Mouse (Mus musculus) embryonic facial prominence, embryonic 12.5 days (tissue): ENCODE data around the gene Phf24. TPM values are rescaled to one million over a fixed set of nuclear protein-coding genes. Genes with fewer than 3 reads are reported as not detected.

ENCODE experiments used
- ATAC-seq: fragments of 200-750 bp; cut with Nextera tagmentation; 2 replicates; pipeline ENCODE4 v1.8.0; 2017; ENCODE audit not compliant: insufficient number of reproducible peaks, insufficient read depth, low FRiP score, low TSS enrichment
- H3K27ac ChIP-seq: fragments of 300-500 bp; sonication (generic); 2 replicates; pipeline ENCODE4 v1.5.1; 2016; ENCODE audit warnings: mild to moderate bottlenecking
- H3K27me3 ChIP-seq: fragments of 300-500 bp; sonication (generic); 2 replicates; pipeline ENCODE4 v1.6.1; 2016; ENCODE audit warnings: mild to moderate bottlenecking, moderate library complexity
- H3K36me3 ChIP-seq: fragments of 300-500 bp; sonication (generic); 2 replicates; pipeline ENCODE4 v1.6.1; 2016; ENCODE audit warnings: mild to moderate bottlenecking
- H3K4me1 ChIP-seq: fragments of 300-500 bp; sonication (generic); 2 replicates; pipeline ENCODE4 v1.6.1; 2016
- H3K4me2 ChIP-seq: fragments of 300-500 bp; sonication (generic); replicated peaks from 2 replicates; pipeline ENCODE4 v1.6.1; 2016; ENCODE audit warnings: mild to moderate bottlenecking, moderate library complexity
- H3K4me3 ChIP-seq: fragments of 300-500 bp; sonication (generic); 2 replicates; pipeline ENCODE4 v1.5.1; 2016; ENCODE audit warnings: mild to moderate bottlenecking
- H3K9ac ChIP-seq: fragments of 300-500 bp; sonication (generic); 2 replicates; pipeline ENCODE4 v1.6.1; 2016; ENCODE audit warnings: mild to moderate bottlenecking, moderate library complexity
- H3K9me3 ChIP-seq: fragments of 300-500 bp; sonication (generic); 2 replicates; pipeline ENCODE4 v1.6.1; 2016; ENCODE audit warnings: mild to moderate bottlenecking, moderate library complexity
- WGBS: fragments of 180-500 bp; shearing (Covaris S2); methylation state at CpG from one replicate; pipeline ENCODE4 v1.1.7; 2016; 5-methylcytosine and 5-hydroxymethylcytosine counted together
- polyA plus RNA-seq: library from polyadenylated mRNA; unstranded; fragments of >200 nt; fragmentation: Nextera tagmentation; extraction: Ambion mirVana; gene quantifications from 2 replicates; pipeline ENCODE4 v1.2.1, GENCODE M21; 2016

Gene Phf24
- polyA plus RNA-seq, 1 experiment from 2014 or later: 2.5 TPM

GRCm38 (mm10) chr4:42943341-42943740 lies 26.9 kb downstream of the Phf24 start:
- WGBS: 79% methylated on average over 5 of the region's 5 CpGs
- Histone ChIP-seq H3K36me3 (no peaks in the 10 kb centered on the region), H3K4me2 (no peak overlapping the region), H3K27me3 (peaks cover 15% of the 10 kb centered on the region), H3K4me3 (no peak overlapping the region), H3K27ac (no peak overlapping the region), H3K9me3 (no peaks in the 10 kb centered on the region), H3K4me1 (peaks cover 7% of the 10 kb centered on the region; the same call in 1 of the 2 replicates), H3K9ac (no peak overlapping the region)
- ATAC-seq: no peak

DNA sequence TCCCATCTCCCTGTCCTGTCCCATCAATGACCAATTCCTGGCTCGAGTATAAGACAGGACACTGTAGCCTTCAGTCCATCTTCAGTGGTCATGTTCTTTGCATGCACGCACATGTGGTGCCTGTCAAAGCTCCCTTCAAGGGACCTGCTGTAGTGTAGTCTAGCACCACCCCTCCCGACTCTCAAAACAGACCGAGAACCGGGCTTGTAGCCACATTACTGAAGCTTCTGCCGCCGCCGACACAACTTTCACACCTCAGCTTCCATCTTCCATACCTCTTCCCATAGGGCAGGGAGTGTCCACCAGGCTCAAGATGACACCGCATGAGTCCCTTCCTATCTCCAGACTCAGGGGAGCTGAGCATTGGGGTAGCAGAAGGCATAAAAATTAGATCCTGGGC lies 27.7 kb downstream of the Phf24 start:
- Histone ChIP-seq H3K9me3 (no peaks in the 10 kb centered on the region), H3K27ac (no peak overlapping the region), H3K36me3 (no peaks in the 10 kb centered on the region), H3K27me3 (peaks cover 15% of the 10 kb centered on the region), H3K4me2 (no peak overlapping the region), H3K9ac (no peak overlapping the region), H3K4me1 (peaks cover 10% of the 10 kb centered on the region; the same call in 1 of the 2 replicates), H3K4me3 (no peak overlapping the region)
- ATAC-seq: no peak
- 88% methylated on average over 9 of the region's 9 CpGs for WGBS

DNA sequence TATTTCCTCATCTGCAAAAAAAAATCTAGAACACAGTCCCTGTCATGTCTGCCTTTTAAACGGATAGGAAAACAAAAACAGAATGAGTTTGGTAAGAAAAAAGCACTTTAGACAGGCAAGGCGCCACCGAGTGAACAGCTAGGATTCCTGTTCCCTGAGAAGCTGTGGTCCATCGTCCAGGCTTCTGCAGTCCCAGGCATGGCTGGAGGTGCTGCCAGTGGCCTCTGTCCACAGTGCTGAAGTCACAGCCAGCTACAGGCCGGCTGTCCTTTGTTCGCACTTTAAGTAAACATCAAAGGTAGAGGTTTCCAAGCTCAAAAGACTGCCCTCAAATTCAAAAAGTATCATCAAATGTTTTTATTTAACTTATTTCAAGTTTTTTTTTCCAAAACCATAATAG lies 28.6 kb downstream of the Phf24 start:
- no peak overlapping the region for H3K27ac ChIP-seq
- peaks cover 15% of the 10 kb centered on the region for H3K27me3 ChIP-seq
- H3K4me1 ChIP-seq: peaks cover 10% of the 10 kb centered on the region; the same call in 1 of the 2 replicates
- H3K4me2 ChIP-seq: no peak overlapping the region
- no peak overlapping the region for H3K9ac ChIP-seq
- H3K9me3 ChIP-seq: no peaks in the 10 kb centered on the region
- no peak for ATAC-seq
- WGBS: 14% methylated on average over 6 of the region's 6 CpGs
- H3K36me3 ChIP-seq: no peaks in the 10 kb centered on the region
- no peak overlapping the region for H3K4me3 ChIP-seq

- no peaks in the 10 kb centered on the region for H3K9me3 ChIP-seq
- no peak overlapping the region for H3K9ac ChIP-seq
- no peak overlapping the region for H3K4me2 ChIP-seq
- WGBS: 86% methylated on average over 3 of the region's 3 CpGs
- H3K4me3 ChIP-seq: no peak overlapping the region
- ATAC-seq: no peak
- H3K27ac ChIP-seq: no peak overlapping the region
- no peaks in the 10 kb centered on the region for H3K36me3 ChIP-seq
- peaks cover 13% of the 10 kb centered on the region for H3K4me1 ChIP-seq
- peaks cover 15% of the 10 kb centered on the region for H3K27me3 ChIP-seq
Observed at GRCm38 (mm10) chr4:42945445-42945844, 29.0 kb downstream of the Phf24 start.

DNA sequence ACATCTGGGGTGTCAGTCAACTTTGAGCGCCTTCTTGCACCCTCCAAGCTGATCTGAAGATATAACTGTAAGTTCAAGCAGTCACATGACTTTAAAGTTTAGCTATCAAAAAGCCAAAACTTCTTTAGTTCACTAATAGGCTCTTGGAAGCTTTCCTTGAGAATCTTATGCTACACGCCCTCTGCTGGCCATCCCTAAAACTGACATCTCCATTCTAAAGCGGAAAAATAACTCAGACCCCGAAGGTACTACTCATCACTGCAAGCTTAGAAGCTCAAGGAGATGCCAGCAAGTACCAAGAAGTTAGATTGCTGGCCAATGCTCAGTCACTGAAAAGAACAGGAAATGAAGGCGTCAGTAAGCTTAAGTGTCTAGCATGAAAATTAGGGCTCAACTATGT lies 29.5 kb downstream of the Phf24 start:
- H3K9ac ChIP-seq: no peak overlapping the region
- no peaks in the 10 kb centered on the region for H3K9me3 ChIP-seq
- no peak overlapping the region for H3K4me2 ChIP-seq
- ATAC-seq: no peak
- H3K27ac ChIP-seq: no peak overlapping the region
- 10% methylated on average over 5 of the region's 5 CpGs for WGBS
- peaks cover 15% of the 10 kb centered on the region for H3K27me3 ChIP-seq
- peaks cover 18% of the 10 kb centered on the region for H3K4me1 ChIP-seq
- no peak overlapping the region for H3K4me3 ChIP-seq
- H3K36me3 ChIP-seq: no peaks in the 10 kb centered on the region

DNA sequence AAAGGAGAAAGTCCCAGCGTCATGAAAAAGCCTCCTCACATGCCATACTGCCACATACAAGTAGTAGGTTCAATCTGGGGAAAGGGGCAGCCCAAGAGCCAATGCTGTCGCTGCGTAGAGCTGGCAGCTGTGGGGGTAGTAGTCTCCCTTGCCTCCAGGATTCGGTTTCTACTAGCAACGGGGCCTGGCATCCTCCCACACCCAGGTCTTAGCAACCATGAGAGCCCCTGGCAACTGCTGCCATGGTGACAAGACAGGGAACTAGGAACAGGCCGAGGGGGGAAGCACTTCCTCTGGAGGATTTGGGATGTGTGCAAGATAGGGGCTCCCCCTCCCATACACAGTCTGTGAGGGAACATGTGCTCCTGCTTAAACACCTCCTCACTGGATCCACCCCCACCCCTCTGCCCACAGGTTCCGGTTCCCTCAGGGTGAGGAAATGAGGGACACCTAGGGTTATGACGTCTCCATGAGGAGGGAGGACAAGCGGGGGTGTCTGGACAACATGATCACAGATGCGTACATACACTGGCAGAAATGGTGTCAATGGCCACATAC lies 30.4 kb downstream of the Phf24 start:
- H3K27ac ChIP-seq: no peak overlapping the region
- H3K9me3 ChIP-seq: no peaks in the 10 kb centered on the region
- peaks cover 25% of the 10 kb centered on the region for H3K4me1 ChIP-seq
- no peak overlapping the region for H3K4me3 ChIP-seq
- no peak overlapping the region for H3K9ac ChIP-seq
- no peak for ATAC-seq
- H3K27me3 ChIP-seq: peaks cover 15% of the 10 kb centered on the region
- no peaks in the 10 kb centered on the region for H3K36me3 ChIP-seq
- H3K4me2 ChIP-seq: no peak overlapping the region
- 41% methylated on average over 10 of the region's 10 CpGs for WGBS

DNA sequence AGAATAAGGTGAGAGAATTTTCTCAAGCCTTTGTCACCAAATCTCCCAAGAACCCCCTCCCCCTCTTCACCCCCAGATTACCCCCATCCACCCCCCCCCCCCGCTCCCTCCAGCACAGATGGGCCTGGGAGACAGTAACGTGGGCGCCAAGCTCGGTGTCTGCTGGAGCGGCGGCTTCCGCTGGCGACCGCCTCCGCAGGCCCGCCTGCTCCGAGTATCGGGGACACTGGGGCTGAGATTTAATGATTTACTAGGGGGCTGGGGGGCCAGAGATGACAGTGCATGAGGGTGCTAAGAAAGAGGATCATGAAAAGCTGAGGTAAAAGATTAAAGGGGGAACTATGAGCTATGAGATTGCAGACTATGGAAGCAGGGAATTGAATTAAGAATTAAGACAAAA lies 32.1 kb downstream of the Phf24 start:
- WGBS: 38% methylated on average over 13 of the region's 13 CpGs
- Histone ChIP-seq H3K4me1 (peaks cover 34% of the 10 kb centered on the region), H3K4me2 (peak overlapping the region; percentile 86)

GRCm38 (mm10) chr4:42949051-42949675 lies 32.7 kb downstream of the Phf24 start:
- H3K36me3 ChIP-seq: 0 out of 2 replicates have a peak, but pooled peaks cover 4% of the 10 kb centered on the region
- H3K9ac ChIP-seq: peak overlapping the region; percentile 25; the same call in 1 of the 2 replicates
- peaks cover 15% of the 10 kb centered on the region for H3K27me3 ChIP-seq
- no peak for ATAC-seq
- peak overlapping the region; percentile 86 for H3K4me2 ChIP-seq
- peaks cover 39% of the 10 kb centered on the region for H3K4me1 ChIP-seq
- H3K4me3 ChIP-seq: peak overlapping the region; percentile 69
- H3K9me3 ChIP-seq: no peaks in the 10 kb centered on the region
- no peak overlapping the region for H3K27ac ChIP-seq
- 10% methylated on average over 14 of the region's 14 CpGs for WGBS

More for the DNA sequence above, 32.1 kb downstream of the Phf24 start:
- Histone ChIP-seq H3K27ac (no peak overlapping the region), H3K4me3 (peak overlapping the region; percentile 69; the same call in 1 of the 2 replicates), H3K9ac (no peak overlapping the region), H3K9me3 (no peaks in the 10 kb centered on the region), H3K36me3 (no peaks in the 10 kb centered on the region), H3K27me3 (peaks cover 15% of the 10 kb centered on the region)
- ATAC-seq: no peak

GRCm38 (mm10) chr4:42949676-42950051 lies 33.2 kb downstream of the Phf24 start, which contains the start of gene Dnajb5:
TSS of gene Dnajb5 (plus strand) at chr4:42949814.
- ATAC-seq: peak; percentile 95
- peak within 1 kb of the TSS; percentile 69 for H3K4me3 ChIP-seq
- H3K4me2 ChIP-seq: peak within 1 kb of the TSS; percentile 86
- peak within 1 kb of the TSS; percentile 86 for H3K27ac ChIP-seq
- peak within 1 kb of the TSS; percentile 81 for H3K9ac ChIP-seq
- H3K9me3 ChIP-seq: no peaks in the 10 kb centered on the region
- 0 out of 2 replicates have a peak, but pooled peaks cover 4% of the 10 kb centered on the region for H3K36me3 ChIP-seq
- H3K27me3 ChIP-seq: peaks cover 15% of the 10 kb centered on the region
- H3K4me1 ChIP-seq: peaks cover 39% of the 10 kb centered on the region
- WGBS: under 1% methylated on average over 39 of the region's 39 CpGs

- peak overlapping the region; percentile 81 for H3K9ac ChIP-seq
- peak; percentile 65 for ATAC-seq
- peaks cover 39% of the 10 kb centered on the region for H3K4me1 ChIP-seq
- 0 out of 2 replicates have a peak, but pooled peaks cover 4% of the 10 kb centered on the region for H3K36me3 ChIP-seq
- H3K9me3 ChIP-seq: no peaks in the 10 kb centered on the region
- peak overlapping the region; percentile 69 for H3K4me3 ChIP-seq
- H3K27me3 ChIP-seq: peaks cover 15% of the 10 kb centered on the region
- WGBS: 0% methylated on average over 17 of the region's 27 CpGs
- H3K4me2 ChIP-seq: peak overlapping the region; percentile 86
- H3K27ac ChIP-seq: peak overlapping the region; percentile 86
Observed at GRCm38 (mm10) chr4:42950065-42950558, 33.7 kb downstream of the Phf24 start.

DNA sequence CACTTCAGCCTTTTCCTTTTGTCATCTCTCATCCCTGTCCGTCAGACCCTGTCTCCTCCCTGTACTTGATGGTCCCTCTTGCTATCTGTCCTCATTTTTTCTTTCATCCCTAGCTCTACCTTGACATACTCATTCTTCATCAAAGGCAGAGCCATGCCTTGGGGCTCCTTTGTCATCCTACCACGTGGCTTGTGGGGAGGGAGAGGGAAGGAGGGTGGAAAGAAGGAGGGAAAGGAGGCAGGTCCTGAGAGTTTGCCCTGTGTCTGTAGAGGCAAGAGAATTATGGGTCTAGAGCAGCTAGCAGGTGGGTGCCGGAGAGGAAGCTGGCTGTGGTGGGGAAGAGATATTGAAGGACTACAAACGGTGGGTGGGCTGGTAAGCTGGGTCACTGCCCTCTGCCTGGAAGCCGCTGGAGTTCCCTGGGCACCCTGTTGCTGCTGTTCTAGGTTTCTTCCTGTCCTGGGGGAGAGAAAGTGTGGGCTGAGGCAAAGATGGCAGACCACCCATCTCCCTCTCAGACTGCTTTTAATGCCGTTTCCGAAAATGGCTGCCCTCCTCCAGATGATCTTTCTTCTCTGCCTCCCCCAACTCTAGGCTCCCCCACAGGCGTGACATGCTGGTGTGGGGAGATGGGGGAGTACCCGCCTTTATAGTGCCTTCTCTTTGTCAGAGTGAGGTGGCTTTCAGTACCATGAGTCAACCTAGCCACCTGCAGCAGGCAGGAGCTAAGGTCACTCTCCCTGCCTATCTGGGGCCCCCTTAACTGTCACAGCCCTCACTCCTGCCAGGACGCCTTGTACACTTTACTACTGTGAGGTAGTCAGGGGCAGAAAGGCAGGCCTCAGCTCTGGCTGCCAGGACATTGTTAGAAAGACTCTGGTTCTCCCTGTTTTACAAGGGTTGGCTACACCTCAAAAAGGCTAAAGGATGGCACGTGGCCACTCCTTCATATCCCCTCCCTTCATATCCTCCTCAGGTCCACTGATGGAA lies 35.0 kb downstream of the Phf24 start:
- WGBS: 66% methylated on average over 11 of the region's 11 CpGs
- H3K4me3 ChIP-seq: no peak overlapping the region
- peak overlapping the region; percentile 86 for H3K4me2 ChIP-seq
- peaks cover 37% of the 10 kb centered on the region for H3K4me1 ChIP-seq
- no peak for ATAC-seq
- H3K27me3 ChIP-seq: peaks cover 15% of the 10 kb centered on the region
- H3K36me3 ChIP-seq: peaks cover 8% of the 10 kb centered on the region; the same call in 1 of the 2 replicates
- no peak overlapping the region for H3K9ac ChIP-seq
- H3K27ac ChIP-seq: no peak overlapping the region
- no peaks in the 10 kb centered on the region for H3K9me3 ChIP-seq
